Mouse (Mus musculus) common myeloid progenitor, adult 5-6 weeks (primary cell): ENCODE measurements around the gene Supt6. TPM values are rescaled to one million over a fixed set of nuclear protein-coding genes. Genes with fewer than 3 reads are reported as not detected.

Experiments used
- ATAC-seq: replicated peaks from 2 replicates; pipeline ENCODE4 v1.8.0; 2016; ENCODE audit warnings: low read depth, mild to moderate bottlenecking, moderate TSS enrichment, inconsistent platforms; ENCODE audit not compliant: poor library complexity, severe bottlenecking
- total RNA-seq: library from RNA; stranded (forward); fragments of 200-1000, 187-1606 nt; gene quantifications from 2 replicates; pipeline ENCODE4 v1.2.3, GENCODE M21; 2017

The Supt6 gene
- total RNA-seq, 1 experiment from 2014 or later, result 49.6 TPM

DNA sequence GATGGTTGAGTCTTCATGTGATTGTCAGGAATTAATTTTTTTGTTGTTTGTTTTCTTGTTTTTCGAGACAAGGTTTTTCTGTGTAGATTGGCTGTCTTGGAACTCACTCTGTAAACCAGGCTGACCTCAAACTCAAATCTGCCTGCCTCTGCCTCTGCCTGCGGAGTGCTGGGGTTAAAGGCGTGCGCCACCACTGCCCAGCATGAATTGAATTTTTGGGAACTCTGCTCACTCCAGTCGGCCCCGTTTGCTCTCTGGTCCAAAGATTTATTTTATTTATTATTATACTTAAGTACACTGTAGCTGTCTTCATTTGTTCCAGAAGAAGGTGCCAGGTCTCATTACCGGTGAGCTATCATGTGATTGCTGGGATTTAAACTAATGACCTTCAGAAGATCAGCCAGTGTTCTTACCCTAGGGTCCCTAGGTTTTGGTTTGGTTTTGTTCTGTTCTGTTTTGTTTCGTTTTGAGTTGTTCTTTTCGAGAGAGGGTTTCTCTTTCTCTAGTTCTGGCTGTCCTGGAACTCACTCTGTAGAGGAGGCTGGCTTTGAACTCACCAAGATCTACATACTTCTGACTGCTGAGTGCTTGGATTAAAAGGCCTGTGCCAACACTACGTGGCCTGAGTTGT, 61.8 kb downstream of the Supt6 start:
- ATAC-seq, result no peak

GRCm38 (mm10) chr11:78182961-78183844, 62.6 kb downstream of the Supt6 start, which contains the start of gene Rpl23a:
Gene Rpl23a (minus strand): TSS chr11:78183584.
- peak; percentile 86 for ATAC-seq

DNA sequence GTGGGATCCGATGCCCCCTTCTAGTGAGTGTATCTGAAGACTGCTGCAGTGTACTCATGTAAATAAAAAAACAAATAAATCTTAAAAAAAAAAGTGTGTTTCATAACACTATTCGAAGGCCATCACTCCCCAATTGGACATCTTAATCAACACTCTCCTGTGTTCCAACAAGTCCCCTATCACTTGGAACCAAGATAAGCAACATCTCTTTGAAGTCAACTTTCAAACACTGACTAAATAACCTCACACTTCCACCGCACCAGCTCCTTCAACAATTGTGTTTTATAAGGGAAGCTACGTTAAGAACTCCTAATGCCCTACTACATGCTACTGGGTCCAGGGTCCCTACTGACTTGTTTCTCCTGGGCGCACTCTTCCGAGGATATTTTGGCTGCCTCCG, 63.3 kb downstream of the Supt6 start:
- ATAC-seq, result no peak

DNA sequence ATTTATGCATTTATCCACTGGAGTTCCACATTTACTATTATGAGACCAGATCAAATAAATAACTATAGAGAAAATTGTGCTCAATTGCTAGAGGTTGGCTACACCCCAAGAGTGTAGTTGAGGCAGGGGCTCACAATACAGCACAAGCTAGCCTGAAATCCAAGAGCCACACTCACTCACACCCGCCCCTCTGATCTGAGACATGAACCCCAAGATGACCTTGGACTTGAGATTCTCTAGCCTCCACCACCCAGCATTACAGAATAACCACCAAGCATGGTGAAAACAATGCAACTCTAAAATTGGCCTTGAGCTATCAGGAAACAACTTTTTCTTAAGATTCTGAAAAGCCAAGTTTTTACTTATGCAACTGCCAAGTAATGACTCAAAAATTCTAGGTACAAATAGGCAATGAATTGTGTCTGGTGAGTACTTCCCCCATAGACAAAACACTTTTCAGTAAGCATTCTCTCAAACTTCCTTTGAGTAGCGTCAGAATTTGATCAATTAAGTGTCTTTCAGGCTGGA, 63.9 kb downstream of the Supt6 start:
- ATAC-seq, result no peak

DNA sequence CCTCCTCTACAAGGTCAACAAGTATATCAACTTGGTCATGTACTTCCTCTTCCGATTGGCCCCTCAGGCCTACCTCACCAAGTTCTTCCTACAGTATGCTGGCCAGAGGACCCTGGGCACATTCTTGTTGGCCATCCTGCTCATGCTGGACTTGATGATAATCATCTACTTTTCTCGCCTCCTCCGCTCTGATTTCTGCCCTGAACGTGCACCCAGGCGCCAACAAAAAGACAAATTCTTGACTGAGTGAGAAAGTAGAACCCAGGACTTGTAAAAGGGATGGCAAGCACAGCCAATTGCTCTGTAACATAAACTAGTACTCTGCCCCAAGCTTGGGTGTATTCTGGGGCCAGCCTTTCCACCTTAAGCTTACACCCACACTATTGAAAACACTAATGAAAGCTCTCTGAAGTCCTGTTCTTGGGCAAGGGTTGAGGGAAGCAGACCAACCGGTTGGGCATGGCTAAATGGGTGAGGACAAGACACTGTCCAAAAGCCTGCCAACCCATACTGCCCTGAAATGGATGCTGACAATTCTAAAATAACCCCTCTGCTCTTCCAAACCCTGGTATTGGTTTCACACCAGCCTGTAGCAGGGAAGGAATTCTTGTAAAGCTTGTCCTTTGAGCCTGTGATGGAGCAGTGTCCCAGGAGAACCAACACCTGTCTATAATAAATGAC, 65.6 kb downstream of the Supt6 start:
- no peak for ATAC-seq

GRCm38 (mm10) chr11:78179438-78179999, 66.3 kb downstream of the Supt6 start:
- no peak for ATAC-seq

- no peak for ATAC-seq
Observed at GRCm38 (mm10) chr11:78178859-78179437, 66.8 kb downstream of the Supt6 start.

- peak; percentile 66 for ATAC-seq
Observed at GRCm38 (mm10) chr11:78177903-78178858, 67.6 kb downstream of the Supt6 start.

DNA sequence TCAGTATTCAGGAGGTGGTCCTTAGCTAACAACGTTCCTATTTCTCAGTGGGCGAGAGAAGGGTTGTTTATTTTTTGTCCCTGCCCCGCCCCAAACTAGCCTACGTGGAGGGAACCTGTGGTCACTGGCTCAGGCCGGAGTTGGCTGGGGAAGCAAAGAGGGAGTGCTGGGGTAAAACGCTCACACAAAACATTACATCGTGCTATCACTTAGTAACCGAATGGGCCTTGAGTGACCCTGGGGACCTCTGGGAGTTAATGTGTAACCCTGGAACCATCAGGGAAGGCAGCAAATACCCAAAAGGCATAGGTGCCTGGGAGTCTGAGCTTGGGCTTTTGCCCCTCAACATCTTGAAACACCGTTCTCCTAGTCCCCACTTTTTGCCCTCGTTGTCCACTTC, 68.3 kb downstream of the Supt6 start:
- ATAC-seq, result 0 out of 2 replicates have a peak, but pooled peaks have one; percentile 15

DNA sequence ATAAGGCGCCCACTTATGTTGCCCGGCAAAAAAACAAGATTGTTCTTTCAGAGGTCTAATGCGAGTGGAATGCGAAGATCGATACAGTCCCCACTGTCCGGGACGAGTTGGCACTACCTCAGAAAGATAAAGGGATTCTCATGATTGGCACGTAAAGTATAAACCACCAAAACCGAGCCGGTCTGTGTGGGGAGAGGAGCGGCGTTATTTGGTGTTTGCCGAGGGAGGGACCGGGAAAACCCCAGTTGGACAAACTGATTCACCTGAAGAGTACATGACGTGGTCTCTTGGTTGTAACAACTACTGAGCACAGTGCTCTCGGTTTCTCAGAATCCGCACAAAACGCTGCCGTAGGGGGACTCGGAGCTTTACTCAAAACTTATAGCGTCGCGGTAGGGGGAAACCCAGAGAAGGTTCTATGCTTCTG, 68.9 kb downstream of the Supt6 start:
- ATAC-seq, result no peak

GRCm38 (mm10) chr11:78176402-78176862, 69.4 kb downstream of the Supt6 start, which contains the start of the genes Nek8 and Tlcd1:
Gene Nek8 (minus strand): TSS chr11:78176675.
Gene Tlcd1 (plus strand): TSS chr11:78176711.
- ATAC-seq, result peak; percentile 46

GRCm38 (mm10) chr11:78175771-78176401, 69.9 kb downstream of the Supt6 start:
- ATAC-seq, result peak; percentile 60; the same call in 1 of the 2 replicates

- no peak for ATAC-seq
Observed at GRCm38 (mm10) chr11:78174506-78174905, 71.3 kb downstream of the Supt6 start.

DNA sequence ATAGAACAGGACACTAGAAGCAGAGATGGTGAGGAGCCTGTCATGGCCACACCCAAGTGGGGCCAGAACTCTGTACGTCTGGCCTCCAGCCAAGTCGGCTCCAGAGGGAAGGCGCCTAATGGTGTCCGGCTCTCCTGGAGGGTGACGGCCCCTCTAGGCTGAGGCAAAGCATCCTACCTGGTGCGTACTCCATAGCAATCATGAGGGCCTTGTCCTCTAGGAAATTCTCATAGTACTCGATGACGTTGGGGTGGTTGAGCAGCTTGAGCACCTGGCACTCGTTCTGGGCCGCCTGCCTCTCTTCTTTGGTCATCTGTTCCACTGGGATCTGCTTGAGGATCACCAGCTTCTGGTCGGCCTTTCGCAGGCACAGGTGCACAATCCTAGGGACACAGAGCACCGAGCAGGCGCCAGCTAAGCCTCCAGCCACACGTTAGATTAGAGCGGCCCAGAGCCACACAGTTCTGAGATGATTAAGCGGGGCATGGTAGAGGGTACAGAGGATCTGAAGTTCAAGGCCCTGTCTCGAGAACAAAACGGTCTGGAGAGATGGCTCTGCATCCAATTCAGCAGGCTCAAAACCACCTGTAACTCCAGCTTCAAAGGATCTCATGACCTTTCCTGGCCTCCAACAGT, 72.9 kb downstream of the Supt6 start:
- ATAC-seq, result no peak

- no peak for ATAC-seq
Observed at GRCm38 (mm10) chr11:78172034-78172747, 73.6 kb downstream of the Supt6 start.

DNA sequence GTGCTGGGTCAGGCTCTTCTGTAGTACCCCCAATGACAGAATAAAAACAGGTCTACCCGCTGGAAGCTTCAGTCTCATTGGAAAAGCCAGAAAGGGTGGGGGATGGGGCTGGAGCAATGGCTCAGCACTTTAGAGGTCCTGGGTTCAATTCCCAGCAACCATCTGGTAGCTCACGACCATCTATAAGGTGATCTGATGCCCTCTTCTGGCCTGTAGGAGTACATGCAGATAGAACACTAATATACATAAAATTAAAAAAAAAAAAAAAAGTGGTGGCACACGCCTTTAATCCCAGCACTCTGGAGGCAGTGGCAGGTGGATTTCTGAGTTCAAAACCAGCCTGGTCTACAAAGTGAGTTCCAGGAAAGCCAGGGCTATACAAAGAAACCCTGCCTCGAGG, 74.5 kb downstream of the Supt6 start:
- no peak for ATAC-seq

DNA sequence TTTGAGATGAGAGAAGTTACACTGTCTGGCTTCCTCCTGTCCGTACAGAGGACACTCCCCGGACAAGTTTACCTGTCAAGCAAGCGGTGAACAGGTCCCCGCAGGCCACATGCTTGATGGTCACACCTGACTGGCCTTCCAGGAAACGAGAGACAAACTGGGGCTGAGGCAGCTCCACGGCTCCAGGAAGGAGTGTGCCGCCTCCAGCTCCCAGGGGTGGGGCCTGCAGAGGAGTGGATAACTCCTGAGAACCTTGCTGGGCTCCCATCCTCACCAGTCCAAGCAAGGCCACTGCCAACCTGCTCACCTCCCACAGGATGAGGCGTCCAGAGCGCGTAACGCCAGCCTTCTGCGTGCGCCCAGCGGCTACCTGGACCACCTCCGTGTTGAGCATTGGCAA, 75.5 kb downstream of the Supt6 start:
- no peak for ATAC-seq
